Comparison of ENCODE assay signal across 22 mouse cellular contexts in the genomic region with DNA sequence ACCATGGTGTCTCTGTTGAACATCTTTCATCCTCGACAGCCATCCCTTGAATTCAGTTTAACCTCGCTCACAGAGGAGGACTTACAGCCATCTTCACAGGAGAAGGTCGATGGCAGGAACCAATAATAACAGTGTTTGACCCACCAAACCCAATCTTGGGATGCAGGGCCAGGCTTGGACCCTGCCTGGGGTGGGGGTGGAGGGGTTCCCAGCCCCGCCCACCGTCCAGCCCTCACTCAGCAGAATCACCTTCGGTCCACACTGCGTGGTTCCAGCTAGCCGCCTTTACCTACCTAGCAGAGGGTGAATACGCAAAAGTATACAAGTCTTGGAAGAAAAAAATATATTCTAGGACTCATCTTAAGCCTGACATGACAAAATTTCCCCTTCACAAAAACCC.
DNase-seq lines count a peak whose midpoint lies in the region; ATAC-seq and TF ChIP-seq lines count a peak whose summit lies in the region.
"Had no signal": no experiment of that assay in that cellular context is flagged by ENCODE, and none has a peak within 500 bp of the region (broad histone marks: within the 10 kb centered on the region; RNA-seq: fewer than 3 reads in every experiment).

No protein-coding gene starts in this region.

- no peak overlapping the region for H3K27ac ChIP-seq in midbrain, embryonic 11.5 days (ENCODE audit: low read depth, low read length)
- no peak overlapping the region for H3K27ac ChIP-seq in midbrain, postnatal 0 days (ENCODE audit: low read depth, low read length)
- H3K27ac ChIP-seq in forebrain, embryonic 15.5 days (replicated peaks): no peak overlapping the region
- H3K27ac ChIP-seq in hindbrain, embryonic 12.5 days: peak overlapping the region; percentile 74
- peak overlapping the region; percentile 6; the same call in 1 of the 2 replicates for H3K27ac ChIP-seq in neural tube, embryonic 12.5 days
- H3K27ac ChIP-seq in intestine, embryonic 15.5 days: no peak overlapping the region
- H3K27ac ChIP-seq: kidney, postnatal 0 days; left cerebral cortex, adult 2 months; limb, embryonic 15.5 days; liver, embryonic 14.5 days had no signal

- H3K4me3 ChIP-seq in midbrain, embryonic 11.5 days (ENCODE audit: low read depth, low read length): no peak overlapping the region
- H3K4me3 ChIP-seq in midbrain, postnatal 0 days (ENCODE audit: low read depth, low read length): no peak overlapping the region
- no peak overlapping the region for H3K4me3 ChIP-seq in forebrain, embryonic 15.5 days
- no peak overlapping the region for H3K4me3 ChIP-seq in hindbrain, embryonic 12.5 days
- H3K4me3 ChIP-seq in neural tube, embryonic 12.5 days: no peak overlapping the region
- H3K4me3 ChIP-seq in intestine, embryonic 15.5 days (replicated peaks): no peak overlapping the region
- H3K4me3 ChIP-seq: heart, embryonic 12.5 days; left cerebral cortex, adult 2 months; limb, embryonic 15.5 days; megakaryocyte, embryonic 14.5 days had no signal

- TF ChIP-seq CTCF in midbrain, postnatal 0 days (IDR thresholded peaks at IDR 0.05): no peak

- no peak overlapping the region for H3K9ac ChIP-seq in midbrain, embryonic 11.5 days (ENCODE audit: low read length)
- no peak overlapping the region for H3K9ac ChIP-seq in midbrain, postnatal 0 days (replicated peaks; ENCODE audit: low read length, poor library complexity, severe bottlenecking)
- no peak overlapping the region for H3K9ac ChIP-seq in forebrain, embryonic 15.5 days (replicated peaks)
- H3K9ac ChIP-seq in hindbrain, embryonic 12.5 days: no peak overlapping the region
- no peak overlapping the region for H3K9ac ChIP-seq in neural tube, embryonic 12.5 days
- no peak overlapping the region for H3K9ac ChIP-seq in intestine, embryonic 15.5 days
- H3K9ac ChIP-seq: heart, embryonic 12.5 days; limb, embryonic 15.5 days; liver, embryonic 14.5 days; lung, embryonic 14.5 days had no signal

- no peaks in the 10 kb centered on the region for H3K36me3 ChIP-seq in midbrain, embryonic 11.5 days (ENCODE audit: control insufficient read depth, insufficient read depth, low read length)
- no peaks in the 10 kb centered on the region for H3K36me3 ChIP-seq in midbrain, postnatal 0 days (ENCODE audit: insufficient read depth, low read length)
- no peaks in the 10 kb centered on the region for H3K36me3 ChIP-seq in forebrain, embryonic 15.5 days
- no peaks in the 10 kb centered on the region for H3K36me3 ChIP-seq in hindbrain, embryonic 12.5 days
- H3K36me3 ChIP-seq in neural tube, embryonic 12.5 days: no peaks in the 10 kb centered on the region
- no peaks in the 10 kb centered on the region for H3K36me3 ChIP-seq in intestine, embryonic 15.5 days
- H3K36me3 ChIP-seq: heart, embryonic 12.5 days; limb, embryonic 15.5 days had no signal

- WGBS in midbrain, embryonic 11.5 days: 90% methylated on average over 9 of the region's 9 CpGs
- WGBS in midbrain, postnatal 0 days: 80% methylated on average over 9 of the region's 9 CpGs
- 84% methylated on average over 9 of the region's 9 CpGs for WGBS in forebrain, embryonic 15.5 days
- 80% methylated on average over 9 of the region's 9 CpGs for WGBS in hindbrain, embryonic 12.5 days
- WGBS in neural tube, embryonic 12.5 days: 47% methylated on average over 9 of the region's 9 CpGs
- 87% methylated on average over 9 of the region's 9 CpGs for WGBS in intestine, embryonic 15.5 days

- DNase-seq in midbrain, embryonic 11.5 days (ENCODE audit: low spot score, missing footprints): peak; percentile 2
- DNase-seq in midbrain, postnatal 0 days (ENCODE audit: low spot score): no peak
- DNase-seq in urinary bladder, postnatal 10 days (ENCODE audit: low spot score): no peak
- DNase-seq in lung, postnatal 4 days: no peak
- DNase-seq: adrenal gland, adult 8-10 months; cerebellum, adult 18-20 months; cerebellum, postnatal 14 days; heart, postnatal 10 days; kidney, adult 18-20 months; lung, embryonic 14.5 days; right cerebral cortex, postnatal 14 days had no signal

- H3K27me3 ChIP-seq in midbrain, embryonic 11.5 days (ENCODE audit: control insufficient read depth, insufficient read depth, low read length): no peaks in the 10 kb centered on the region
- no peaks in the 10 kb centered on the region for H3K27me3 ChIP-seq in midbrain, postnatal 0 days (ENCODE audit: insufficient read depth, low read length)
- H3K27me3 ChIP-seq in forebrain, embryonic 15.5 days: no peaks in the 10 kb centered on the region
- H3K27me3 ChIP-seq in hindbrain, embryonic 12.5 days: no peaks in the 10 kb centered on the region
- no peaks in the 10 kb centered on the region for H3K27me3 ChIP-seq in neural tube, embryonic 12.5 days (replicated peaks)
- H3K27me3 ChIP-seq in intestine, embryonic 15.5 days (replicated peaks): no peaks in the 10 kb centered on the region
- H3K27me3 ChIP-seq: heart, embryonic 12.5 days; limb, embryonic 15.5 days; megakaryocyte, embryonic 14.5 days had no signal

- H3K4me1 ChIP-seq in midbrain, embryonic 11.5 days (ENCODE audit: control insufficient read depth, insufficient read depth, low read length): peaks cover 2% of the 10 kb centered on the region
- H3K4me1 ChIP-seq in midbrain, postnatal 0 days (ENCODE audit: insufficient read depth, low read length): no peaks in the 10 kb centered on the region
- H3K4me1 ChIP-seq in forebrain, embryonic 15.5 days: peaks cover 16% of the 10 kb centered on the region
- 0 out of 2 replicates have a peak, but pooled peaks cover 5% of the 10 kb centered on the region for H3K4me1 ChIP-seq in hindbrain, embryonic 12.5 days
- peaks cover 27% of the 10 kb centered on the region for H3K4me1 ChIP-seq in neural tube, embryonic 12.5 days
- H3K4me1 ChIP-seq in intestine, embryonic 15.5 days (replicated peaks): no peaks in the 10 kb centered on the region
- H3K4me1 ChIP-seq: heart, embryonic 12.5 days; megakaryocyte, embryonic 14.5 days had no signal

- H3K9me3 ChIP-seq in midbrain, embryonic 11.5 days (ENCODE audit: control insufficient read depth, low read length): no peaks in the 10 kb centered on the region
- H3K9me3 ChIP-seq in midbrain, postnatal 0 days (ENCODE audit: low read length): no peaks in the 10 kb centered on the region
- H3K9me3 ChIP-seq in forebrain, embryonic 15.5 days: no peaks in the 10 kb centered on the region
- H3K9me3 ChIP-seq in hindbrain, embryonic 12.5 days (replicated peaks): no peaks in the 10 kb centered on the region
- no peaks in the 10 kb centered on the region for H3K9me3 ChIP-seq in neural tube, embryonic 12.5 days
- H3K9me3 ChIP-seq in intestine, embryonic 15.5 days: no peaks in the 10 kb centered on the region
- H3K9me3 ChIP-seq: heart, embryonic 12.5 days; limb, embryonic 15.5 days had no signal

- H3K4me2 ChIP-seq in midbrain, embryonic 11.5 days: no peak overlapping the region
- no peak overlapping the region for H3K4me2 ChIP-seq in midbrain, postnatal 0 days (ENCODE audit: low read depth, low read length, poor library complexity, severe bottlenecking)
- no peak overlapping the region for H3K4me2 ChIP-seq in forebrain, embryonic 15.5 days (replicated peaks)
- no peak overlapping the region for H3K4me2 ChIP-seq in hindbrain, embryonic 12.5 days (replicated peaks)
- no peak overlapping the region; the same call in 1 of the 2 replicates for H3K4me2 ChIP-seq in neural tube, embryonic 12.5 days (replicated peaks)
- H3K4me2 ChIP-seq in intestine, embryonic 15.5 days (replicated peaks): no peak overlapping the region
- H3K4me2 ChIP-seq: heart, embryonic 12.5 days; limb, embryonic 15.5 days; lung, embryonic 14.5 days had no signal

- ATAC-seq in midbrain, embryonic 11.5 days (ENCODE audit: low FRiP score): no peak
- no peak for ATAC-seq in midbrain, postnatal 0 days (ENCODE audit: low FRiP score)
- 0 out of 2 replicates have a peak, but pooled peaks have one; percentile 58 for ATAC-seq in forebrain, embryonic 15.5 days (replicated peaks)
- ATAC-seq in hindbrain, embryonic 12.5 days (ENCODE audit: low FRiP score): peak; percentile 61; the same call in 1 of the 2 replicates
- ATAC-seq in neural tube, embryonic 12.5 days (ENCODE audit: low FRiP score, low read depth): peak; percentile 60
- ATAC-seq in intestine, embryonic 15.5 days: no peak
- ATAC-seq: activated CD4-positive, CD25-positive, alpha-beta regulatory T cell, adult 4 months had no signal

Comparison
In these comparisons a context has a peak if more than half of its experiments do, and no peak if none do; other contexts are left out.
1. ATAC-seq: peak in forebrain, embryonic 15.5 days (single experiment), hindbrain, embryonic 12.5 days (single experiment) and neural tube, embryonic 12.5 days (single experiment); none in midbrain, embryonic 11.5 days (single experiment), midbrain, postnatal 0 days (single experiment) and intestine, embryonic 15.5 days (single experiment).
2. H3K27ac ChIP-seq: peak in hindbrain, embryonic 12.5 days (single experiment) and neural tube, embryonic 12.5 days (single experiment); none in midbrain, embryonic 11.5 days (single experiment), midbrain, postnatal 0 days (single experiment), forebrain, embryonic 15.5 days (single experiment) and intestine, embryonic 15.5 days (single experiment).